Mouse (Mus musculus) ES-Bruce4 (cell line): ENCODE results near the gene Sox6. TPM values are rescaled to one million over a fixed set of nuclear protein-coding genes. Genes with fewer than 3 reads are reported as not detected.

ENCODE experiments used
- H3K27ac ChIP-seq: 2 replicates; pipeline ENCODE4 v1.5.1; 2012; ENCODE audit warnings: low read length, inconsistent platforms; ENCODE audit not compliant: insufficient read depth
- H3K27me3 ChIP-seq: 2 replicates; pipeline ENCODE4 v1.6.1; 2012; ENCODE audit warnings: mild to moderate bottlenecking, low read length, inconsistent platforms; ENCODE audit not compliant: control insufficient read depth, poor library complexity, insufficient read depth, severe bottlenecking
- H3K36me3 ChIP-seq: 2 replicates; pipeline ENCODE4 v1.6.1; 2012; ENCODE audit warnings: inconsistent platforms, mild to moderate bottlenecking, low read length, moderate library complexity; ENCODE audit not compliant: control insufficient read depth, poor library complexity, insufficient read depth, severe bottlenecking
- H3K4me1 ChIP-seq: one replicate; pipeline ENCODE4 v1.8.1; 2011; ENCODE audit warnings: low read length; ENCODE audit not compliant: control insufficient read depth, insufficient read depth
- H3K4me3 ChIP-seq: 2 replicates; pipeline ENCODE4 v1.5.1; 2011; ENCODE audit warnings: low read depth, mild to moderate bottlenecking, low read length
- H3K9ac ChIP-seq: 2 replicates; pipeline ENCODE4 v1.6.1; 2012; ENCODE audit warnings: low read depth, mild to moderate bottlenecking, inconsistent platforms; ENCODE audit not compliant: poor library complexity, severe bottlenecking
- H3K9me3 ChIP-seq: replicated peaks from 2 replicates; pipeline ENCODE4 v1.6.1; 2012; ENCODE audit warnings: mild to moderate bottlenecking, low read length, inconsistent platforms; ENCODE audit not compliant: control insufficient read depth, poor library complexity, insufficient read depth, severe bottlenecking
- CTCF ChIP-seq: IDR thresholded peaks from one replicate; pipeline ENCODE4 v1.8.1; 2011; ENCODE audit warnings: low read depth, low read length
- EP300 ChIP-seq: IDR thresholded peaks from 2 replicates; pipeline ENCODE4 v1.6.1; 2011; ENCODE audit warnings: low read depth, low read length; ENCODE audit not compliant: insufficient read depth
- POLR2A ChIP-seq: IDR thresholded peaks from one replicate; pipeline ENCODE4 v1.8.1; 2011; ENCODE audit warnings: low read length; ENCODE audit not compliant: insufficient read depth
- polyA plus RNA-seq: library from polyadenylated mRNA; stranded (reverse); fragments of >200 nt; gene quantifications from 2 replicates; pipeline ENCODE4 v1.2.4, GENCODE M21; 2011; ENCODE audit warnings: low read depth; ENCODE audit not compliant: missing spikeins, insufficient read depth, insufficient read length

The Sox6 gene
- polyA plus RNA-seq, 1 experiment: 0.88 TPM

- H3K36me3 ChIP-seq: no peaks in the 10 kb centered on the region
- no peak overlapping the region for H3K27ac ChIP-seq
- no peaks in the 10 kb centered on the region for H3K9me3 ChIP-seq
- H3K4me3 ChIP-seq: no peak overlapping the region
- H3K4me1 ChIP-seq: no peaks in the 10 kb centered on the region
- H3K27me3 ChIP-seq: no peaks in the 10 kb centered on the region
- no peak overlapping the region for H3K9ac ChIP-seq
- TF ChIP-seq POLR2A: no peak
- no peak for TF ChIP-seq CTCF
Measured at GRCm38 (mm10) chr7:115691091-115691490, 347.5 kb downstream of the Sox6 start.

GRCm38 (mm10) chr7:115686687-115687086 is 351.9 kb downstream of the Sox6 start:
- TF ChIP-seq EP300 (no peak), POLR2A (no peak), CTCF (no peak)
- no peaks in the 10 kb centered on the region for H3K36me3 ChIP-seq
- H3K9me3 ChIP-seq: no peaks in the 10 kb centered on the region
- H3K27ac ChIP-seq: no peak overlapping the region
- H3K4me1 ChIP-seq: no peaks in the 10 kb centered on the region
- H3K9ac ChIP-seq: no peak overlapping the region
- no peaks in the 10 kb centered on the region for H3K27me3 ChIP-seq
- no peak overlapping the region for H3K4me3 ChIP-seq

- Histone ChIP-seq H3K27ac (no peak overlapping the region), H3K36me3 (no peaks in the 10 kb centered on the region), H3K27me3 (no peaks in the 10 kb centered on the region), H3K9me3 (no peaks in the 10 kb centered on the region), H3K9ac (no peak overlapping the region), H3K4me1 (no peaks in the 10 kb centered on the region), H3K4me3 (no peak overlapping the region)
- no peak for TF ChIP-seq CTCF
- no peak for TF ChIP-seq EP300
- no peak for TF ChIP-seq POLR2A
Measured at GRCm38 (mm10) chr7:115684142-115684541, 354.5 kb downstream of the Sox6 start.

GRCm38 (mm10) chr7:115671749-115672148 is 366.8 kb downstream of the Sox6 start:
- H3K9me3 ChIP-seq: no peaks in the 10 kb centered on the region
- no peaks in the 10 kb centered on the region for H3K36me3 ChIP-seq
- H3K27ac ChIP-seq: no peak overlapping the region
- no peak for TF ChIP-seq EP300
- H3K4me3 ChIP-seq: no peak overlapping the region
- no peaks in the 10 kb centered on the region for H3K4me1 ChIP-seq
- H3K27me3 ChIP-seq: no peaks in the 10 kb centered on the region
- no peak overlapping the region for H3K9ac ChIP-seq

GRCm38 (mm10) chr7:115671272-115671671 is 367.3 kb downstream of the Sox6 start:
- Histone ChIP-seq H3K36me3 (no peaks in the 10 kb centered on the region), H3K27ac (no peak overlapping the region), H3K27me3 (no peaks in the 10 kb centered on the region), H3K4me3 (no peak overlapping the region), H3K9ac (no peak overlapping the region), H3K4me1 (no peaks in the 10 kb centered on the region), H3K9me3 (no peaks in the 10 kb centered on the region)
- no peak for TF ChIP-seq CTCF
- no peak for TF ChIP-seq EP300
- TF ChIP-seq POLR2A: no peak

GRCm38 (mm10) chr7:115669207-115670004 is 369.2 kb downstream of the Sox6 start:
- Histone ChIP-seq H3K9ac (no peak overlapping the region), H3K4me1 (no peaks in the 10 kb centered on the region), H3K27me3 (no peaks in the 10 kb centered on the region), H3K9me3 (no peaks in the 10 kb centered on the region), H3K4me3 (no peak overlapping the region), H3K36me3 (no peaks in the 10 kb centered on the region), H3K27ac (no peak overlapping the region)
- no peak for TF ChIP-seq CTCF
- no peak for TF ChIP-seq EP300
- no peak for TF ChIP-seq POLR2A
